Mouse (Mus musculus): ENCODE data around the gene Abhd17a. TPM values are rescaled to one million over a fixed set of nuclear protein-coding genes. Genes with fewer than 3 reads are reported as not detected.

Abhd17a gene
- total and polyA plus RNA-seq, 2 experiments from 2014 or later, result 154 to 201 TPM

- Histone ChIP-seq H3K9ac (peak overlapping the region; percentile 57), H3K4me2 (ENCODE audit: low read depth) (peak overlapping the region; percentile 66), H3K27me3 (ENCODE audit: insufficient read depth, low read length) (no peaks in the 10 kb centered on the region; the same call in 1 of the 2 replicates), H3K4me3 (ENCODE audit: low read depth, low read length) (peak overlapping the region; percentile 64), H3K27ac (ENCODE audit: low read depth, low read length) (peak overlapping the region; percentile 93), H3K9me3 (ENCODE audit: low read length) (no peaks in the 10 kb centered on the region), H3K36me3 (ENCODE audit: insufficient read depth) (peaks cover 23% of the 10 kb centered on the region), H3K4me1 (ENCODE audit: insufficient read depth) (peaks cover 12% of the 10 kb centered on the region; the same call in 1 of the 2 replicates)
- TF ChIP-seq CTCF (IDR thresholded peaks at IDR 0.05; ENCODE audit: low read depth), result no peak
- ATAC-seq, result no peak
- no peak for DNase-seq
- 36% methylated on average over 7 of the region's 7 CpGs for WGBS
Measured at GRCm38 (mm10) chr10:80603364-80603763, 13.2 kb upstream of the Abhd17a start.

DNA sequence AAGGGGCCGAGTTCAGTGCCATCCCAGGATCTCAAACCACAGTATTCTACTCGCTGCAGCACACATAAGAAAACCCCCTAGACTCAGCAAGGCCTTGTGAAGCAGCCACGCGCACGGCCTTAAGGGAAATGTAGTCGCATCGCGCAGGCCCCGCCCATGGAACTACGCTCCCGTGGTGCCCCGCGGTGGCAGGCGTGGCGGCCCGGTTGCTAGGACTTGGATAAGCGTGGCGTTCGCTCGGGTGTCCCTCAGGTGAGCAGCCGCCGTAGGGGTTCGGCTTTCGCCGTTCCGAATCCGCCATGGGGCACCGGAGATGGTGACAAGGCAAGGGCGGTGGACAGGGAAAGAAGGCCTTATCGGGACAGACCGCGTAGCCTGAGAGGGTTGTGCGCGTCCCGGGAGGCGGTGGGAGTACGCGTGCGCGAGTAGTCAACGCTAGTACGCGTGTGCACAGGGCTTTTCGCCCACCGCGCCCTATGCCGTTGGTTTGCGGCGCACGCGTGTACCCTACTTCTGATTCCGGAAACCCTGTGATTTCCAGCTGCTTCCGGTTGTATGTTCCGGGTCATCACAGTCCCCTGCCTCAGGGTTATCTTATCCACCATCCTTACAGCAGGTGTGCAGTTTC, 12.7 kb upstream of the Abhd17a start, which contains the start of the genes Scamp4 and Adat3:
Gene Scamp4, plus strand, starts transcription at position 175 of the 628 bp plus-strand sequence.
Gene Adat3, plus strand, starts transcription at position 183 of the 628 bp plus-strand sequence.
- 1% methylated on average over 54 of the region's 54 CpGs for WGBS
- DNase-seq, result peak; percentile 98
- 0 out of 2 replicates have a peak, but pooled peaks have one; percentile 7 for TF ChIP-seq CTCF (IDR thresholded peaks at IDR 0.05; ENCODE audit: low read depth)
- H3K27me3 ChIP-seq (ENCODE audit: insufficient read depth, low read length), result no peaks in the 10 kb centered on the region; the same call in 1 of the 2 replicates
- H3K36me3 ChIP-seq (ENCODE audit: insufficient read depth), result peaks cover 18% of the 10 kb centered on the region
- peak within 1 kb of the TSS; percentile 66 for H3K4me2 ChIP-seq (ENCODE audit: low read depth)
- peak within 1 kb of the TSS; percentile 93 for H3K27ac ChIP-seq (ENCODE audit: low read depth, low read length)
- H3K4me3 ChIP-seq (ENCODE audit: low read depth, low read length), result peak within 1 kb of the TSS; percentile 64
- H3K4me1 ChIP-seq (ENCODE audit: insufficient read depth), result peaks cover 12% of the 10 kb centered on the region; the same call in 1 of the 2 replicates
- H3K9me3 ChIP-seq (ENCODE audit: low read length), result no peaks in the 10 kb centered on the region
- H3K9ac ChIP-seq, result peak within 1 kb of the TSS; percentile 57
- peak; percentile 98 for ATAC-seq

DNA sequence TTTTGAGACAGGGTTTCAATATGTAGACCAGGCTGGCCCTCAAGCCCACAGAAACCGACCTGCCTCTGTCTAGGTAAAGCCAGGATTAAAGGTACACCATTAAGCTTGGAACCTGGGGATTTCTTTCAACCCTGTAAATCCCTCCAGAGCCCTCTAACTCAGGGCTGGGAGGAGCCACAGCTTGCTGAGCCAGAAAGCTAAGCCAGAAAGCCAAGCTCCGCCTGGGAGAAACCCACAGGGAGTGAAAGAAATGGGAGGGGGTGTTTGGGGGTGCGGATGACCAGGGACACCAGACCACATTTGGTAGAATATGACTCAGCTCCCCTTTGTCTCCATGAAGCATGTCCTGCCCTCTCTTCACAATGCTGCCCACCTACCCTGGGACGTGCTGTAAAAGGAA, 6.2 kb upstream of the Abhd17a start:
- no peaks in the 10 kb centered on the region for H3K36me3 ChIP-seq (ENCODE audit: insufficient read depth)
- H3K27me3 ChIP-seq (ENCODE audit: insufficient read depth, low read length), result no peaks in the 10 kb centered on the region; the same call in 1 of the 2 replicates
- no peaks in the 10 kb centered on the region for H3K4me1 ChIP-seq (ENCODE audit: insufficient read depth)
- TF ChIP-seq CTCF (IDR thresholded peaks at IDR 0.05; ENCODE audit: low read depth), result no peak
- DNase-seq (no peak), ATAC-seq (no peak)
- no peak overlapping the region for H3K9ac ChIP-seq
- no peaks in the 10 kb centered on the region for H3K9me3 ChIP-seq (ENCODE audit: low read length)
- H3K4me3 ChIP-seq (ENCODE audit: low read depth, low read length), result no peak overlapping the region
- no peak overlapping the region for H3K27ac ChIP-seq (ENCODE audit: low read depth, low read length)
- H3K4me2 ChIP-seq (ENCODE audit: low read depth), result no peak overlapping the region
- WGBS, result 45% methylated on average over 4 of the region's 4 CpGs

DNA sequence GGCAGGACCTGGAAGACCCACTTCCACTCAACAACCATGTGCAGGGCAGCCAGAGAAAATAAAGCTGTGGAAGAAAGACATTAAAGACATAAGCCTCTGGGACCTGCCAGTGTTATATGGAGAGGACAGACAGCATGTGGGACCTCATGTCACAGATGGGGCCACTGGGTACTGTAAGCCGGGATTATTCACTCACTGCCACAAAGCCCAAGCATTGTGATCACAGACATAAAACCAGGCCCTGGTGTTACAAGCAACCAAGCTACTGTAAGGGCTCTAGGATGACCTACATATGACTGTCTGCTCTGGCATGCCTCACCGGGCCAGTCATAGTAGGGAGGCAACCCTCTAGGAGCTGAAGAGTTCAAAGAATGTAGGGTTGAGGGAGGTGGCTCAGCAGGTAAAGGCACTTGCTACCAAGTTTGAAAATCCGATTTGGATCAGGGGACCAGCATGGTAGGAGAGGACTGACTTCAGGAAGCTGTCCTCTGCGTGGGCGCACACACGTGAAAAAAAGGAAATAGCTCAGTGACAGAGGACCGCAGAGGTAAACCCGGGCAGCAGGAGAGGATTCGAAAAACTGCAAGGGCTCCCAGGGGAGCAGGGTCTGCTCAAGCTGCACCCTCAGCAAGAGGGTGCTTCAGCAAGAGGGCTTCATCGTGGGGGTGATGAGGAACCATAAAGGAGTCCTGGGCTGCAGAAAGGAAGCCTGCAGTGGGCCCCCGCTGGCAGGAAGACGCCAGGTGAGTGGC, 838 bp downstream of the Abhd17a start:
- DNase-seq, result no peak
- no peak for ATAC-seq
- Histone ChIP-seq H3K36me3 (ENCODE audit: insufficient read depth) (peaks cover 11% of the 10 kb centered on the region), H3K27me3 (ENCODE audit: insufficient read depth, low read length) (no peaks in the 10 kb centered on the region), H3K9ac (peak overlapping the region; percentile 90), H3K27ac (ENCODE audit: low read depth, low read length) (no peak overlapping the region), H3K4me3 (ENCODE audit: low read depth, low read length) (peak overlapping the region; percentile 86), H3K4me1 (ENCODE audit: insufficient read depth) (peaks cover 10% of the 10 kb centered on the region), H3K4me2 (ENCODE audit: low read depth) (peak overlapping the region; percentile 98), H3K9me3 (ENCODE audit: low read length) (no peaks in the 10 kb centered on the region)
- TF ChIP-seq CTCF (IDR thresholded peaks at IDR 0.05; ENCODE audit: low read depth), result no peak
- 21% methylated on average over 12 of the region's 12 CpGs for WGBS

GRCm38 (mm10) chr10:80587305-80587657, 2.9 kb downstream of the Abhd17a start:
- ATAC-seq (no peak), DNase-seq (no peak)
- H3K9me3 ChIP-seq (ENCODE audit: low read length), result no peaks in the 10 kb centered on the region
- no peak for TF ChIP-seq CTCF (IDR thresholded peaks at IDR 0.05; ENCODE audit: low read depth)
- no peak overlapping the region; the same call in 1 of the 2 replicates for H3K4me2 ChIP-seq (ENCODE audit: low read depth)
- no peaks in the 10 kb centered on the region for H3K27me3 ChIP-seq (ENCODE audit: insufficient read depth, low read length)
- H3K27ac ChIP-seq (ENCODE audit: low read depth, low read length), result no peak overlapping the region
- no peak overlapping the region for H3K9ac ChIP-seq
- H3K4me1 ChIP-seq (ENCODE audit: insufficient read depth), result peaks cover 10% of the 10 kb centered on the region
- no peak overlapping the region for H3K4me3 ChIP-seq (ENCODE audit: low read depth, low read length)
- H3K36me3 ChIP-seq (ENCODE audit: insufficient read depth), result peaks cover 25% of the 10 kb centered on the region
- 51% methylated on average over 4 of the region's 4 CpGs for WGBS

DNA sequence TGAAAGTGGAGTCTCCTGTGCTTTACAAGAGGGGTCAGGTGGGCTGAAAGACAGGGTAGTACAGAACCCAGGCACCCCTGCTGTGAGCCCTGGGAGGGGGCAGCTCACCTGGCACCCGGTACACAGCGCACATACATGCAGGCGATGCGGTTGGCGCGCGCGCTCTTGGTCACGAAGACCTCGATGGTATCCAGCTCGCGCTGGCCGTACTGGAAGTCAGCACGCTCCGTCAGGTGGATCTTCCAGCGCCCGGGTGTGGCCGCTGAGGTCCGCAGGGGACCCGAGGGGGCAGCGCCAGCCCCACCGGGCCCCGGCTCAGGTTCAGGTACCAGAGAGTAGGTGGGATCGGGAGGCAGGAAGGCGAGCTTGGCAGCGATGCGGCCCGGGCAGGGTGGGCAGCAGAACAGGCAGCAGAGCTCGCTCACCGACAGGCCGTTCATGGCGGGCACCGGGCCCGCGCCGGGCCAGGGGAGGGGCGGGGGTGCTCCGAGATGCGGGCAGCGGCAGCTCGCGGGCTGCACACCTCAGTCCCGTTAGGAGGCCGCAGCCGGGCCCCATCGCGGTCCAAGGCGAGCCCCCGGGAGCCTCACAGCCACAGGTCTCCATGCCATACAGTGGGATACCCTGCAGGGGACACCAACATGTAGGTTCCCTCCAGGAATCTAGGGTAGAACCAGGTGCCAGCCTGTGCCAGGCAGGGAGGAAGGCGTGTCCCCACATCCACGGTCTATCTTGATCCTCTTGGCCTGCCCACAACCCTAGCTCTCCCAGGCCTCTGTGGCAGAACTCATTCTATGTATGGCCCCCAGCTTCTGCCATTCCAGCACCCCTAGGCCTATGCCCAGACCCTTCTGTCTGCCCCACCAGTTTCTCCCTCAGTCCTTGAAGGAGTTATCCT, 3.5 kb downstream of the Abhd17a start:
- 96% methylated on average over 48 of the region's 51 CpGs for WGBS
- Histone ChIP-seq H3K36me3 (ENCODE audit: insufficient read depth) (peaks cover 25% of the 10 kb centered on the region), H3K4me3 (ENCODE audit: low read depth, low read length) (no peak overlapping the region), H3K4me1 (ENCODE audit: insufficient read depth) (peaks cover 10% of the 10 kb centered on the region), H3K27me3 (ENCODE audit: insufficient read depth, low read length) (no peaks in the 10 kb centered on the region), H3K9me3 (ENCODE audit: low read length) (no peaks in the 10 kb centered on the region), H3K4me2 (ENCODE audit: low read depth) (no peak overlapping the region; the same call in 1 of the 2 replicates), H3K27ac (ENCODE audit: low read depth, low read length) (no peak overlapping the region), H3K9ac (no peak overlapping the region)
- ATAC-seq, result no peak
- DNase-seq, result no peak
- TF ChIP-seq CTCF (IDR thresholded peaks at IDR 0.05; ENCODE audit: low read depth), result no peak
